Mouse (Mus musculus) brain, embryonic 14.5 days (tissue): ENCODE results near the gene Apoc2.

Experiments
- CTCF ChIP-seq: fragments of 200-500 bp; IDR thresholded peaks from 2 replicates; pipeline ENCODE4 v1.5.1; 2012; ENCODE audit warnings: inconsistent platforms, mild to moderate bottlenecking, moderate library complexity, borderline replicate concordance; ENCODE audit not compliant: insufficient read depth, insufficient read length; ENCODE audit errors: extremely low read depth
- POLR2A ChIP-seq: fragments of 200-500 bp; IDR thresholded peaks from 2 replicates; pipeline ENCODE4 v1.6.1; 2012; ENCODE audit warnings: mild to moderate bottlenecking, inconsistent platforms, borderline replicate concordance; ENCODE audit not compliant: poor library complexity, insufficient read depth, insufficient read length, severe bottlenecking; ENCODE audit errors: extremely low read depth

DNA sequence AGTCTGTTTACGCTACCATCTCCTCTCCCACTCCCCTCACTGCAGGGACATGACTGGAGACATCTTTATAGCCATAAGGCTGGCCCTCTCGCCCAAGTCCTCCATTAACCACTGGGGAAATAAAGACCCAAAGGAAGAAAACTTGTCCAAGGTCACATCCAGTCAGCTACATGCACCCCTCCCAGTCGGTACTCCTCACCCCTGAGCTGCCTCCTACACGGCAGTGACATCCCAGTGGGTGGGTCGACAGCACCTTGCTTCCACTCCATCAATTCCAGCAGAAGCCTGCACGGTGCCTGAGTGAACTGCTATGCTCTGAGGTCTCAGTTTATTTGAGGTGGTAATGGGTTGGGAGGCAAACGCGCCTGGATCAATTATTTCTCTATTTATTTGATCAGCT lies 13.8 kb downstream of the Apoc2 start:
- TF ChIP-seq CTCF = no peak
- no peak for TF ChIP-seq POLR2A
